Mouse (Mus musculus) heart, adult 2 months (tissue): Measurements from ENCODE around the gene Gm21866. TPM values are rescaled to one million over a fixed set of nuclear protein-coding genes. Genes with fewer than 3 reads are reported as not detected.
"Not testable (repeated sequence)": the region's sequence is repeated elsewhere in the genome, so short reads cannot be mapped to it uniquely, and the experiment has no call there.

ENCODE experiments used
- DNase-seq, 2 experiments: peaks; one replicate each; pipeline ENCODE4 v3.0.0; 2021
- H3K27ac ChIP-seq: fragments of 200-600 bp; 2 replicates; pipeline ENCODE4 v1.8.1; 2022
- H3K27me3 ChIP-seq: fragments of 200-500 bp; 2 replicates; pipeline ENCODE4 v1.6.1; 2012; ENCODE audit warnings: mild to moderate bottlenecking, low read length, inconsistent platforms, mixed read lengths; ENCODE audit not compliant: control insufficient read depth, insufficient read depth
- H3K36me3 ChIP-seq: fragments of 200-500 bp; 2 replicates; pipeline ENCODE4 v1.6.1; 2012; ENCODE audit warnings: low read length, inconsistent platforms; ENCODE audit not compliant: control insufficient read depth, insufficient read depth
- H3K4me1 ChIP-seq: fragments of 200-500 bp; 2 replicates; pipeline ENCODE4 v1.6.1; 2011; ENCODE audit warnings: low read length; ENCODE audit not compliant: control insufficient read depth, insufficient read depth
- H3K4me3 ChIP-seq: fragments of 200-600 bp; 2 replicates; pipeline ENCODE4 v1.8.1; 2022
- H3K79me2 ChIP-seq: fragments of 200-500 bp; replicated peaks from 2 replicates; pipeline ENCODE4 v1.6.1; 2012; ENCODE audit warnings: mild to moderate bottlenecking, inconsistent platforms, low read length, moderate library complexity, mixed read lengths; ENCODE audit not compliant: control insufficient read depth, insufficient read depth
- H3K9ac ChIP-seq: fragments of 200-500 bp; 2 replicates; pipeline ENCODE4 v1.6.1; 2012; ENCODE audit warnings: low read depth, mild to moderate bottlenecking, control low read depth, inconsistent platforms, low read length, mixed read lengths
- WGBS: fragments of 180-500 bp; shearing (Covaris S2); methylation state at CpG from one replicate; pipeline ENCODE4 v1.1.7; 2018; 5-methylcytosine and 5-hydroxymethylcytosine counted together
- intact Hi-C: fragments of 180-260 bp; cut with DNase I; formaldehyde crosslinking; loops from one replicate; pipeline ENCODE4 v1.15.1; 2025
- long read RNA-seq: library from polyadenylated mRNA; stranded (forward); transcript quantifications from one replicate; pipeline ENCODE4 v2.0.0, GENCODE M21; 2021
- polyA plus RNA-seq: library from polyadenylated mRNA; depleted of rRNA; stranded (reverse); fragments of >200 nt; gene quantifications from 2 replicates; pipeline ENCODE4 v1.2.3, GENCODE M21; 2012; rRNA removed
- total RNA-seq, 2 experiments: library from RNA; stranded (reverse); gene quantifications; 2 replicates each; pipeline ENCODE4 v1.2.3; 2021

Gene Gm21866
- total RNA-seq = not detected
- not detected in 2 replicates for polyA plus RNA-seq
- long read RNA-seq = 0 reads

- no CpG with 5 or more reads among the region's 3 CpGs for WGBS
- DNase-seq, H3K4me3 ChIP-seq, H3K9ac ChIP-seq, H3K27ac ChIP-seq, H3K27me3 ChIP-seq, H3K79me2 ChIP-seq, H3K4me1 ChIP-seq, intact Hi-C loops, H3K36me3 ChIP-seq: not testable (repeated sequence)
Observed at GRCm38 (mm10) chrY:13465479-13465878, at the start of gene Gm21866. Gene Gm21866, minus strand, starts transcription at chrY:13465579.

GRCm38 (mm10) chrY:13493726-13494125, 28.3 kb upstream of the Gm21866 start, which contains the start of gene Gm20773:
Gene Gm20773, plus strand, starts transcription at chrY:13494026.
- DNase-seq, H3K27me3 ChIP-seq, H3K79me2 ChIP-seq, H3K36me3 ChIP-seq, H3K4me1 ChIP-seq, H3K9ac ChIP-seq, intact Hi-C loops, H3K4me3 ChIP-seq, H3K27ac ChIP-seq: not testable (repeated sequence)
- no CpG with 5 or more reads among the region's 1 CpGs for WGBS

Other genes with a start within 250 kb of the Gm21866 start
- not detected for gene Gm21828, start 241.7 kb downstream of the Gm21866 start, total RNA-seq
- not detected in 2 replicates for gene Gm21828, start 241.7 kb downstream of the Gm21866 start, polyA plus RNA-seq
- not detected for gene Gm21440, start 213.2 kb downstream of the Gm21866 start, total RNA-seq
- gene Gm21440, start 213.2 kb downstream of the Gm21866 start, polyA plus RNA-seq = not detected in 2 replicates
- gene Gm21454, start 213.1 kb downstream of the Gm21866 start, total RNA-seq = not detected
- not detected in 2 replicates for gene Gm21454, start 213.1 kb downstream of the Gm21866 start, polyA plus RNA-seq
- not detected for gene Gm21725, start 116.5 kb downstream of the Gm21866 start, total RNA-seq
- not detected in 2 replicates for gene Gm21725, start 116.5 kb downstream of the Gm21866 start, polyA plus RNA-seq
- not detected for gene Gm20773, start 28.4 kb upstream of the Gm21866 start, total RNA-seq
- gene Gm20773, start 28.4 kb upstream of the Gm21866 start, polyA plus RNA-seq = not detected in 2 replicates